Mouse (Mus musculus) erythroblast, embryonic 14.5 days (primary cell): ENCODE data around the gene Tat.

Source experiments
- GATA1 ChIP-seq: IDR thresholded peaks from 2 replicates; pipeline ENCODE4 v1.6.1; 2012; ENCODE audit warnings: low read length, inconsistent platforms, mixed read lengths
- TAL1 ChIP-seq: IDR thresholded peaks from 3 replicates; pipeline ENCODE4 v1.6.1; 2012; ENCODE audit warnings: low read length, inconsistent platforms, mixed read lengths

- TF ChIP-seq GATA1: no peak
- TF ChIP-seq TAL1: no peak
These were observed 12.7 kb downstream of the Tat start for GRCm38 (mm10) chr8:110002953-110003352.
